Mouse (Mus musculus): ENCODE data around the gene Saysd1. TPM values are rescaled to one million over a fixed set of nuclear protein-coding genes. Genes with fewer than 3 reads are reported as not detected.

Saysd1 gene
- total and polyA plus RNA-seq, 2 experiments from 2014 or later, result 6.8 to 11.4 TPM

DNA sequence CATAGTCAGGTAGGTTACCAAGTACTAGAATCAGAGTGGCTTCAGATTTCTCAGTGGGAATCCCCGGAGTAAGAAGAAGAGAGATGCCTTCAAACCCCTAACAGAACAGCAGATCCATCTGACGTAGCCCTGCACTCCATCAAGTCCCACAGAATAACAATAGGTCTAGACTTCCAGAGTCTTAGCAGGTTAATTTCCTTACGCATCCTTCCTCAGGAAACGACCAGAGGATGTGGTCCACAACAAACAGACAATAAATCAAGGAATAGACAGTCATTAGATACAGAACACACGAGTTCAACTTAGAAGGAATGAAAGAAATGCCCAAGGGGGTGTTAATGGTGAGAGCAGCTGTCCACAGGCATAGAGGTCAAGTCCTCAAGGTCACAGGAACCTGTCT, 43.4 kb downstream of the Saysd1 start:
- ATAC-seq (no peak), DNase-seq (ENCODE audit: low spot score) (no peak)
- H3K9me3 ChIP-seq (ENCODE audit: low read length), result no peaks in the 10 kb centered on the region
- H3K9ac ChIP-seq (replicated peaks; ENCODE audit: low read length), result no peak overlapping the region
- no peak overlapping the region for H3K4me3 ChIP-seq (ENCODE audit: low read length)
- WGBS, result 66% methylated on average over 5 of the region's 5 CpGs
- no peak for TF ChIP-seq CTCF (IDR thresholded peaks at IDR 0.05; ENCODE audit: low read depth)
- no peak overlapping the region for H3K27ac ChIP-seq
- no peak overlapping the region for H3K4me2 ChIP-seq (ENCODE audit: low read depth, low read length)
- no peaks in the 10 kb centered on the region for H3K4me1 ChIP-seq (ENCODE audit: insufficient read depth, low read length)
- H3K36me3 ChIP-seq (ENCODE audit: insufficient read depth, low read length), result no peaks in the 10 kb centered on the region
- H3K27me3 ChIP-seq (ENCODE audit: insufficient read depth, low read length), result no peaks in the 10 kb centered on the region

DNA sequence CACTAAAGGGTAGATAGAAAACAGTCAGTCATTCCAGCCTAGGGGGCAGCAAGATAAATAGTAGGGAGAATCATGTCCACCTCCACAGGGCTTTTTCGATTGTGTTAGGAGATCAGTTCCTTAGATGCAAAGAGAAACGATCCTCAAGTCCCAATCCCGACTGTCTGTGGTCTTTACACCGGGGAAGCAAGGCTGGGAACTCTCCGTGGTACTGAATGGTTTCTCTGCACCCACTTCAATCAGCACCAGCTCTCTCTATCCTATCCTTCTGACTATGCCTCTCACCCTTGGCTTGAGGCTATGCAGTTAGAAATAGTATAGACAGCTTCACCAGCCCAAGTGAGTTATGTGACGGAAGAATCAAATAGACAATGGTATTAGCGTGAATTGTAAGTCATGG, 44.8 kb downstream of the Saysd1 start:
- Histone ChIP-seq H3K27me3 (ENCODE audit: insufficient read depth, low read length) (no peaks in the 10 kb centered on the region), H3K27ac (no peak overlapping the region), H3K9me3 (ENCODE audit: low read length) (no peaks in the 10 kb centered on the region), H3K4me2 (ENCODE audit: low read depth, low read length) (no peak overlapping the region), H3K4me3 (ENCODE audit: low read length) (no peak overlapping the region), H3K9ac (replicated peaks; ENCODE audit: low read length) (no peak overlapping the region), H3K36me3 (ENCODE audit: insufficient read depth, low read length) (no peaks in the 10 kb centered on the region), H3K4me1 (ENCODE audit: insufficient read depth, low read length) (no peaks in the 10 kb centered on the region)
- ATAC-seq (no peak), DNase-seq (ENCODE audit: low spot score) (peak; percentile 30)
- WGBS, result 25% methylated on average over 7 of the region's 7 CpGs
- no peak for TF ChIP-seq CTCF (IDR thresholded peaks at IDR 0.05; ENCODE audit: low read depth)

DNA sequence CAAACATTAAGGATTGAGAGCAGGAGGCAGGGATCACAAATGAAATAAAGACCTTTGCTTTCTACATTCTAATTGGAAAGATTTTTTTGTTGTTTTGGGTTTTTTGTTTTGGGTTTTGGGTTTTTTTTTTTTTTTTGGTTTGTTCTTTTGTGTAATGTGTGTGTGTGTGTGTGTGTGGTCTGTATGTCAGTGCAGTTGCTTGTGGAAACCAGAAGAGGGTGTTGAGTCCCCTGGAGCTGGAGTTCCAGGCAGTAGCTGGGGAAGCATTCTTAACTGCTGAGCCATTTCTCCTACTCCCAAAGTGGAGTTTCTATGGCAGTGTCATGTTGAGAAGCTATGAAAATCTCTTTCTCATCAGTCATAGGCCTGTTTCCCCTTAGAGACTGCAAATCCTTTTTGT, 54.0 kb downstream of the Saysd1 start:
- H3K9me3 ChIP-seq (ENCODE audit: low read length), result no peaks in the 10 kb centered on the region
- H3K4me1 ChIP-seq (ENCODE audit: insufficient read depth, low read length), result 0 out of 2 replicates have a peak, but pooled peaks cover 9% of the 10 kb centered on the region
- no peak overlapping the region for H3K27ac ChIP-seq
- no peak for TF ChIP-seq CTCF (IDR thresholded peaks at IDR 0.05; ENCODE audit: low read depth)
- no peak overlapping the region for H3K9ac ChIP-seq (replicated peaks; ENCODE audit: low read length)
- no peaks in the 10 kb centered on the region for H3K27me3 ChIP-seq (ENCODE audit: insufficient read depth, low read length)
- no peaks in the 10 kb centered on the region for H3K36me3 ChIP-seq (ENCODE audit: insufficient read depth, low read length)
- no peak overlapping the region for H3K4me3 ChIP-seq (ENCODE audit: low read length)
- no peak overlapping the region for H3K4me2 ChIP-seq (ENCODE audit: low read depth, low read length)
- DNase-seq (ENCODE audit: low spot score) (no peak), ATAC-seq (no peak)

DNA sequence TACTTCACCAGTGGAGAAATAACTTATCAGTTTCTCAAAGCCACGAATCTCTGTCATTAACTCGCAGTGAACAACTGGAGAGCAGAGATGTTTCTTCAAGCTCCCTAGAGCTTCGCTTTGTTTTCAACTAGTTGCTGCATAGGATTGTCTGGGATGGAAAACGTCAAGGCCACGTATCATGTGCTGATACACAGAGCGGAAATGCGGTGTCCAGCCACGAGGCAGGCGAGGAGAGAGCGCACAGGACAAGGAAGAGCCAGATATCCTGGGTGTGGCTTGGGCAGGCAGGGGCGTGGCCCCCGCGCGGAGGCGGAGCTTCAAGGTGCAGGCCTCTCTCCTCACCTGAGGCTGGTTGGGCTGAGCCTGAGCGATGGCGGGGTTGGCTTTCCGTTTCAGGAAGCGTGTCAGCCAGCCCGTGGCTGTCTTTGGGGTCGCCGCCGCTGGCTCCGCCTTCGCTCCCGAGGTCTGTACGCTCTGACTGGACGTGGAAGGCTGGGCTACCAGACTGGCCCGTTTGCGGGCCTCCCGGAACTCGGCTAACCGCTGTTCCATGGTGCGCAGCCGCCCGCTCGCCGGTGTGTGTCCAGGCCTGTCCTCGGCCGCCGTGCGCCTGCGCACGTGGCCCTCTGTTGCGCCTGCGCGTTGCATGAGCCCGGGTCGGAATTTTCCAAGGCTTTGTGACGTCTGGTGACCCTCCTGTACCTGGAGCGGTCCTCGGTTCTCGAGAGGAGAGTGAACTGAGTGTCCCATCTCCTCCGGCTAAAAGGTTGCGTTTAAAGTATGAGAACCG, 55.6 kb downstream of the Saysd1 start:
- Histone ChIP-seq H3K27me3 (ENCODE audit: insufficient read depth, low read length) (no peaks in the 10 kb centered on the region), H3K9me3 (ENCODE audit: low read length) (no peaks in the 10 kb centered on the region), H3K4me1 (ENCODE audit: insufficient read depth, low read length) (0 out of 2 replicates have a peak, but pooled peaks cover 9% of the 10 kb centered on the region), H3K27ac (peak overlapping the region; percentile 95), H3K4me3 (ENCODE audit: low read length) (peak overlapping the region; percentile 43), H3K9ac (replicated peaks; ENCODE audit: low read length) (peak overlapping the region; percentile 61), H3K36me3 (ENCODE audit: insufficient read depth, low read length) (no peaks in the 10 kb centered on the region), H3K4me2 (ENCODE audit: low read depth, low read length) (peak overlapping the region; percentile 68)
- DNase-seq (ENCODE audit: low spot score) (peak; percentile 97), ATAC-seq (peak; percentile 98)
- WGBS, result 3% methylated on average over 54 of the region's 56 CpGs
- TF ChIP-seq CTCF (IDR thresholded peaks at IDR 0.05; ENCODE audit: low read depth), result peak; percentile 5; the same call in 1 of the 2 replicates

DNA sequence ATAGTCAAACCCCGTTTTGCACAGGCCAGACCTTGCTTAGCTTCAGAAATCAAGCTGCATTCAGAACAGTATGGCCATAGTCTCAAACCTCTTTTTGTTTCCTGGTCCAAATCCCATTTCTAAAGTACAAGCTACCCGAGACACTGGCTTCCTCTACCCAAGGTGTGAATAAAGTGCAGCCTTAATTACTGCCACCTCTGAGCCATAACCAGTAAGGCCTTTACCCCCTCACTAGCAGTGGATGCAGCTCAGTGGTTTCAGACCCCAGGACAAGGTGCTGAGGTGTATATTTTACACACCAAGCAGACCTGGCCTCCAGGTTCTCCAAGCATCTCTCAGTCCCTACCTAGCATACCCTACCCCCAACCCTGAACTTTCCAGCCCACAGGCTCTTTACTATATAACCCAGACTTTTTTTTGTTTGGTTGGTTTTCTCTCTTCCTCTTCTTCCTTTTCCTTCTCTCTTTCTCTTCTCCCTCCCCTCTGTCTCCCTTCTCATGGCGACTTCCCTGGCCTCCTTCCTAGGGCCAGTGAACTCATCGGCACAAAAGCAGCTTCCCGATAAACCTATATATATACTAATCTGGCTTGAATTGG, 56.3 kb downstream of the Saysd1 start:
- DNase-seq (ENCODE audit: low spot score) (no peak), ATAC-seq (no peak)
- WGBS, result 62% methylated on average over 5 of the region's 5 CpGs

DNA sequence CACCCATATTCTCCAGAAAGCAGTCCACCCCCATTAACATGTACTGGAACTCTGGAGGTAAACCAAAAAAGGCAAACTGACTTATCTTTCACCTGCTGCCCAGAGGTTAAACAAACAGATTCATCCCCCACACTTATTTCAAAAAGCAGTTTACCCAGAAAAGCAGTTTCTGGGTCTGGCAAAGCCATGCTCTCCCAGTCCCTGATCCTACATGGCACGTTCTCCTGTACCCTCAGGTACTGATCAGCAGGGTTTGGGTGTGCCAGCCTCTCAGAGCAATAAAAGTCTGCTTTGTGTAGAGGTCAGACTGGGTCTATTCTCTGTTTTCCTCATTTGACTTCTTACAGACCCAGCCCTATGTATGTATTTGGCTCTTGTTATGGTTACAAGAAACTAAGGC, 57.2 kb downstream of the Saysd1 start:
- Histone ChIP-seq H3K4me3 (ENCODE audit: low read length) (no peak overlapping the region), H3K4me2 (ENCODE audit: low read depth, low read length) (no peak overlapping the region), H3K4me1 (ENCODE audit: insufficient read depth, low read length) (0 out of 2 replicates have a peak, but pooled peaks cover 9% of the 10 kb centered on the region), H3K9ac (replicated peaks; ENCODE audit: low read length) (no peak overlapping the region), H3K27ac (no peak overlapping the region), H3K27me3 (ENCODE audit: insufficient read depth, low read length) (no peaks in the 10 kb centered on the region), H3K9me3 (ENCODE audit: low read length) (no peaks in the 10 kb centered on the region), H3K36me3 (ENCODE audit: insufficient read depth, low read length) (no peaks in the 10 kb centered on the region)
- 92% methylated on average over 1 of the region's 1 CpGs for WGBS
- TF ChIP-seq CTCF (IDR thresholded peaks at IDR 0.05; ENCODE audit: low read depth), result no peak
- ATAC-seq, result no peak
- no peak for DNase-seq (ENCODE audit: low spot score)

More for the DNA sequence above, 56.3 kb downstream of the Saysd1 start:
- Histone ChIP-seq H3K27me3 (ENCODE audit: insufficient read depth, low read length) (no peaks in the 10 kb centered on the region), H3K9ac (replicated peaks; ENCODE audit: low read length) (peak overlapping the region; percentile 61), H3K27ac (peak overlapping the region; percentile 95), H3K9me3 (ENCODE audit: low read length) (no peaks in the 10 kb centered on the region), H3K4me2 (ENCODE audit: low read depth, low read length) (peak overlapping the region; percentile 68), H3K4me1 (ENCODE audit: insufficient read depth, low read length) (0 out of 2 replicates have a peak, but pooled peaks cover 9% of the 10 kb centered on the region), H3K36me3 (ENCODE audit: insufficient read depth, low read length) (no peaks in the 10 kb centered on the region), H3K4me3 (ENCODE audit: low read length) (peak overlapping the region; percentile 43)
- no peak for TF ChIP-seq CTCF (IDR thresholded peaks at IDR 0.05; ENCODE audit: low read depth)

DNA sequence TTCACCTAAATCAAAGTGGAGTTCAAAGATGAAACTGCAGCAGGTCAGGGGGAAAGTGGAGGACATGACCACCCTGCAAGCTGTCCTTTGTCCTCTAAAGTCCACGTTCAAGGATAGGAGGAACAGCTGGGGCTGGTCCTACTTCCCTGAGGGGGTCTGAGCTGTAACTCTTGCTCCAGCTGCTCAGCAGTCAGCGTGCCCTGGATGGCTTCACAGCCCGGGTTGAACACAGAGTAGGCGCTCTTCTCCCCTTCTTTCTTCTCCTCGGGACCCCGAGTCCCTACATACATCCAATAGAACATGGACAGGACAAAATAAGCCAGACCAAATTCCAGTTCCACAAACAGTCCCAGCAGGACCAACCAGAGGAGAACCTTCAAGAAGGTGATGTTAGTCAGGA, 61.2 kb downstream of the Saysd1 start:
- H3K4me2 ChIP-seq (ENCODE audit: low read depth, low read length), result no peak overlapping the region
- TF ChIP-seq CTCF (IDR thresholded peaks at IDR 0.05; ENCODE audit: low read depth), result no peak
- H3K36me3 ChIP-seq (ENCODE audit: insufficient read depth, low read length), result no peaks in the 10 kb centered on the region
- H3K9ac ChIP-seq (replicated peaks; ENCODE audit: low read length), result no peak overlapping the region
- 88% methylated on average over 6 of the region's 6 CpGs for WGBS
- no peak overlapping the region for H3K27ac ChIP-seq
- no peaks in the 10 kb centered on the region for H3K27me3 ChIP-seq (ENCODE audit: insufficient read depth, low read length)
- H3K9me3 ChIP-seq (ENCODE audit: low read length), result no peaks in the 10 kb centered on the region
- DNase-seq (ENCODE audit: low spot score), result no peak
- H3K4me1 ChIP-seq (ENCODE audit: insufficient read depth, low read length), result 0 out of 2 replicates have a peak, but pooled peaks cover 4% of the 10 kb centered on the region
- no peak for ATAC-seq
- H3K4me3 ChIP-seq (ENCODE audit: low read length), result no peak overlapping the region

All from hindbrain, postnatal 0 days (tissue).